Mouse (Mus musculus) embryo, embryonic 10.5 days (tissue): Measurements from ENCODE around the gene Hba-a1.
"Not testable (repeated sequence)": the region's sequence is repeated elsewhere in the genome, so short reads cannot be mapped to it uniquely, and the experiment has no call there.

Experiments
- DNase-seq: peaks from one replicate; pipeline ENCODE4 v3.0.0-alpha.2; 2015; ENCODE audit warnings: low spot score

The Hba-a1 gene

DNA sequence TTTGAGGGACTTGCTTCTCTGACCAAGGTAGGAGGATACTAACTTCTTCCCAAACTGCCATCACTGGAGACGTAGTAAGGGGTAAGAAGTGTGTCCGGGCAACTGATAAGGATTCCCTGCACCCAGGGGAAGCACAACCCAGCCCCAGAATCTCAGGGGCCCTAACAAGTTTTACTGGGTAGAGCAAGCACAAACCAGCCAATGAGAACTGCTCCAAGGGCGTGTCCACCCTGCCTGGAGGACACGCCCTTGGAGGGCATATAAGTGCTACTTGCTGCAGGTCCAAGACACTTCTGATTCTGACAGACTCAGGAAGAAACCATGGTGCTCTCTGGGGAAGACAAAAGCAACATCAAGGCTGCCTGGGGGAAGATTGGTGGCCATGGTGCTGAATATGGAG is 12.9 kb downstream of the Hba-a1 start, which contains the start of gene Hba-a2:
Hba-a2 (plus strand) TSS at position 287 of the 400 bp plus-strand sequence.
- DNase-seq, result not testable (repeated sequence)

DNA sequence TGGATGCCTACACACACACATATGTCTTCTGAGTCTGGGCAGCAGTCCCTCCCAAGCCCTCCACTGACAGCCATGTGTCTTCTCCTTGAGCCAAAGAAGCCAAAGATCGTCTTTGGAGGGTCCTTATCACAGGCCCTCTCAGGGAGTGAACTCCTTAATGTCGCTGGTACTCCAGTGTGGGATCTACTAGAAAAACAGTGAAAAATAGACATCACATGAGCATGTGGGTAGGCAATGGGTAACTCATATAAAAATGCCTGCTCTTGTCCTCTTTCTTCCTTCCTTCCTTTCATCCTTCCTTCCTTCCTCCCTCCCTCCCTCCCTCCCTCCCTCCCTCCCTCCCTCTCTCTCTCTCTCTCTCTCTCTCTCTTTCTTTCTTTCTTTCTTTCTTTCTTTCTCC is 14.1 kb downstream of the Hba-a1 start:
- not testable (repeated sequence) for DNase-seq

DNA sequence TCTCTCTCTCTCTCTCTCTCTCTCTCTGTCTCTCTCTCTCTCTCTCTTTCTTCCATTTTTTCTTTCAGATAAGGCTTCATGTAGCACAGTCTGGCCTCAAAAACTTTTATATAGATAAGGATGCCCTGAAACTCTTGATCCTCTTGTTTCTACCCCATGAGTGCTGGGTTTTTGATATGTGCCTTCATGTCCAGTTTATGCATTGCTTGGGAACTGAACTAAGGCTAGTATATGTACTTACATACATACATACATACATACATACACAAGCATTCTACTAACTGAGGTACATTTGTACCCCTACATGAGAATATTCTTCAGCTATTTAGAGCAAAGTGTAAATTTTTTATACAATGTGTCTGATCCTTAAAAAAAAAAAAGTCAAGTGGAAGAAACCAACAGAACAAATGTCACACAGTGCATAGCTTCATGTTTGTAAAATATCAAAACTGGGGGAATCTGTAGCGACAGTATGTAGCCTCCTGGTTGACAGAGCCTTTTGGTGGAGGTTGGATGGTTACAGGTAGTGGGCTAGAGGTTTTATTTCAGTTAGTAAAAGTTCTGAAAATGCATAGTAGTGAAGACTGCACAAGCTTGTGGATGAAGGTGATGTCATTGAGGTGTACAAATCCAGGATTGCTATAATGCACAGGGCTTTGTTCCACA is 14.7 kb downstream of the Hba-a1 start:
- DNase-seq, result no peak

DNA sequence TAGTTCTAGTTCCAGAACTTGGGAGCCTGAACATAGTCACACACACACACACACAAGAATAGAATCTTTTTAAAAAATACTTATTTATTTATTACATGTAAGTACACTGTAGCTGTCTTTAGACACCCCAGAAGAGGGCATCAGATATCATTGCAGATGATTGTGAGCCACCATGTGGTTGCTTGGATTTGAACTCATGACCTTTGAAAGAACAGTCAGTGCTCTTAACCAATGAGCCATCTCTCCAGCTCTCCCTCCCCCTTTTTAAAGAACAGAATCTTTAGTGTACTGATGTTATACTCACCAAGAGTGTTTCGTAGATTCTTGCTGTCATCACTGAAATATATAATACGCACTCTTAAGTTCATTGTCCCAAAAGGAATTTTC is 15.2 kb downstream of the Hba-a1 start:
- DNase-seq, result no peak

- peak; percentile 66 for DNase-seq
Observed at GRCm38 (mm10) chr11:32299865-32300264, 16.6 kb downstream of the Hba-a1 start, which contains the start of gene Hbq1a. Gene Hbq1a (plus strand): TSS chr11:32300069.

GRCm38 (mm10) chr11:32300279-32301267 is 17.3 kb downstream of the Hba-a1 start:
- no peak for DNase-seq

- no peak for DNase-seq
Observed at GRCm38 (mm10) chr11:32301506-32301905, 18.2 kb downstream of the Hba-a1 start.

DNA sequence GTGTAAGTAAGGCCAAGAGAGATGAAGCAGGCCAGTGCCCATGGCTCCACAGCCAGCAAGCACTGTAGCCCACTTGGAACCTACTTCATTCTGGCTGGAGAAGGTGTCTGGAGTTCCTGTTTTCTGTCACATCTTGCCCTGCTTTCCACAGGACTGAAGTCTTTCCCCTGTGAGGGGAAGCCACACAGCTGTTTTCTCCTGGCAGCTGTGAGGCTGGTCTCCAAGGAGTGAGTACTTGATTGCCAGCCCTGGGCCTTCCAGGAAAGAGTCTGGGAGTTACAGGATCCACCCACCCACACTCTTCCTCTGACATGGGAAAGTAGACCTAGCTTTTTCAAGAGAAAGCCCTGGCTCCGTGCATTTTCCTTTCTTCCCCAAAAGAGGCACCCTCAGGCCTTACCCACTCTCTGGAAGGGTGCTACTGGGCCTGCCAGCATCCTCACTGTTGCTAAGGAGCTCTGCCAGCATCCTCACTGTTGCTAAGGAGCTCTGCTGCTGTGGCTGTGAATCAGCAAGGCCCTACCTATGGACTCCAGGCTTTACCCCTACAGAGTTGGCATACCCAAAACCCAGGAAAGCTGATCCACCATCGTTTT is 19.6 kb downstream of the Hba-a1 start:
- no peak for DNase-seq

- no peak for DNase-seq
Observed at GRCm38 (mm10) chr11:32303455-32303854, 20.1 kb downstream of the Hba-a1 start.

GRCm38 (mm10) chr11:32307006-32307405 is 23.7 kb downstream of the Hba-a1 start:
- DNase-seq, result no peak

GRCm38 (mm10) chr11:32309446-32309845 is 26.1 kb downstream of the Hba-a1 start:
- no peak for DNase-seq

GRCm38 (mm10) chr11:32309928-32310327 is 26.6 kb downstream of the Hba-a1 start:
- DNase-seq, result no peak

GRCm38 (mm10) chr11:32316009-32316408 is 32.7 kb downstream of the Hba-a1 start:
- DNase-seq, result no peak

DNA sequence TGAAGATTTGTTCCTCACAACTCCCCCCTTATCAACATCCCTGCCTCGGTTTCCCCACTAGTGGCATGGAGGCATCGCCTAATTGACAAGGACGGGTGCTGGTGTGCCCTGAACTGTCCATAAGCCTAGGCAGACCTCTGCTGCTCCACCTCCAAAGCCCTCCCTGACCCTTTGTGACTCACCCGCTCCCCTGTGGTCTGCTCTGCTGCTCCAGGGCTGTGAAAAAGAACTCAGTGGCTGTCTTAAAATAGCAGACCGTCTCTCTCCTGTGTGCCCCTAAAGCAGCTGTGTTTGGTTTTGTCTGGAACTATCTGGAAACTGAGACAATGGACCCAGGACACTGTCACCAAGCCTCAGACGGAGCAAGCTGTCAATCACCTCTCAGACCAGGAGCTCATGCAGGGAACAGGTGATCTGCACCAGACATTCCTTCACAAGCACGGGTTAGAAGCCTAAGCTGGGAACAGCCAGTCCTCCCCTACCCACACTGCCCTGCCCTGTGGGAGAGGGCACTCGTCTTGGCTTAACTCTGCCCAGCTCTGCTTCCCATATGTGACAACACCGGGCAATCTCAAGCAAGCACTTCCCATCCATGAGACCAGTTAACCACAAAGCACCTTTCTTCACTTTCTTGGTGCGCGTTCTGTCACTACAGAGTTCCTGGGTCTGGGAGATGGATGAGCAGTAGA is 37.3 kb downstream of the Hba-a1 start:
- DNase-seq, result no peak

DNA sequence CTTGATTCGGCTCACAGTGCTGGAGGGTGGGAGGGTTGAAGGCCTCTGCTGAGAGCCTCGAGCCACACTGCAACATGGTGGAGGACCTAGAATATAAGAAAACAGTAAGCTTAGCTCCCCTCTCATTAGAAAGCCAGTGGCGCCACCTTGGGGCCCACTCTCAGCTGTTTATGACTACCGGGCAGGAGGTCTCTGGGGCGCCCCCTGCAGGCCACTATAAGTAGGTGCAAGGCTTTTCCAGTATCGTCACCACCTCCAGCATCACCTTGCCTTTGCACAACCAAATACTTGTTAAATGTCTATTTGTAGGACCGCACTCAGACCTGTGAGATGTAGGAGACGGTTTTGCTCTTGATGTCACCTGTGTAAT is 37.9 kb downstream of the Hba-a1 start:
- DNase-seq, result peak; percentile 76

- peak; percentile 95 for DNase-seq
Observed at GRCm38 (mm10) chr11:32324609-32325008, 41.3 kb downstream of the Hba-a1 start.

DNA sequence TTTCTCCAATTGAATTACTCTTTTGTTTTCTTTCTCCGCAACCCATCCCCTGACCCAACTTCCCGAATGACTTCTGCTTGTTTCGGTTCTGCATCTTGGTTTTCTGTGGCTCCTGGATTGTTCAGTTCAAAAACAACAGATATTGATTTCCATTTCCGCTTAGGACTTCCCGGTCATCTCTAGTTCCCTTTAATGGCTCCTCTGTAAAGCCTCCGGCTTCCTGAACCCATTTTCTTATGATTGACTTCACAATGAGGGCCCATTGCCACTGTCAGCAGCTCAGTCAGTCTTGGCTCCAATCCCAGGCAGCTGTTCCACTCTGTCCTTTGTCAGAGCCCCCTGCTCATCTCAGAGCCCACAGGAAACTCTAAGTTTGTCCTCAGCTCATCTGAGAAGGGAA is 47.8 kb downstream of the Hba-a1 start:
- DNase-seq, result no peak

DNA sequence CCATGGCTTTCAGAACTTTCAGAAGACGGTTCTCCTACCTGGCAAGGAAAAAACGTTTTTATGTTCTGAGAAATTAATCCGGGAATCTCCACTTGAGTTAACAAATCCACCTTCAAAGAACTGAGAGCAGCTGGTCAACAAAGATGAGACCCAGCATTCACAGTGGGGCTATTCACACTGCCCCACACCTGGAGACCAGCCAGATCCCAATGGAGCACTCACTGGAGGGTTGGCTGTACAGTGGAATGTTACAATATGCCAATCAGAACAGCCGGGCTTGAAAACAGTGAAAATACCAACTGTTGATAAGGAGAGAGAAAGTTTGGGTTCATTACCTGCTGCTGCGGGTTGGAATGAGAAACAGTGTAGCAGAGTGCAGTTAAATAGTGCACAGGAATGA is 48.5 kb downstream of the Hba-a1 start:
- DNase-seq, result no peak

- DNase-seq, result no peak
Observed at GRCm38 (mm10) chr11:32333235-32333634, 49.9 kb downstream of the Hba-a1 start.
